Mouse (Mus musculus) kidney, postnatal 0 days (tissue): ENCODE data around the gene Oxct1. TPM values are rescaled to one million over a fixed set of nuclear protein-coding genes. Genes with fewer than 3 reads are reported as not detected.

Experiments used
- ATAC-seq: fragments of 200-750 bp; cut with Nextera tagmentation; replicated peaks from 2 replicates; pipeline ENCODE4 v1.8.0; 2017; ENCODE audit warnings: low read depth, moderate number of reproducible peaks, moderate TSS enrichment, moderate library complexity; ENCODE audit not compliant: low FRiP score
- DNase-seq: peaks from one replicate; pipeline ENCODE4 v3.0.0-alpha.2; 2016; ENCODE audit warnings: low spot score
- H3K27ac ChIP-seq: fragments of 300-500 bp; sonication (generic); 2 replicates; pipeline ENCODE4 v1.5.1; 2014; ENCODE audit warnings: mild to moderate bottlenecking
- H3K27me3 ChIP-seq: fragments of 300-500 bp; sonication (generic); 2 replicates; pipeline ENCODE4 v1.6.1; 2014; ENCODE audit warnings: low read length, mixed read lengths; ENCODE audit not compliant: insufficient read depth
- H3K36me3 ChIP-seq: fragments of 300-500 bp; sonication (generic); 2 replicates; pipeline ENCODE4 v1.6.1; 2014; ENCODE audit warnings: low read length, mixed read lengths; ENCODE audit not compliant: insufficient read depth
- H3K4me1 ChIP-seq: fragments of 300-500 bp; sonication (generic); replicated peaks from 2 replicates; pipeline ENCODE4 v1.6.1; 2014; ENCODE audit warnings: antibody characterized with exemption, low read length, mixed read lengths; ENCODE audit not compliant: insufficient read depth
- H3K4me2 ChIP-seq: fragments of 300-500 bp; sonication (generic); 2 replicates; pipeline ENCODE4 v1.6.1; 2014; ENCODE audit warnings: mild to moderate bottlenecking, low read length, moderate library complexity, mixed read lengths
- H3K4me3 ChIP-seq: fragments of 300-500 bp; sonication (generic); replicated peaks from 2 replicates; pipeline ENCODE4 v1.5.1; 2014; ENCODE audit warnings: low read depth, low read length
- H3K9ac ChIP-seq: fragments of 300-500 bp; sonication (generic); 2 replicates; pipeline ENCODE4 v1.6.1; 2014; ENCODE audit warnings: low read depth, low read length
- H3K9me3 ChIP-seq: fragments of 300-500 bp; sonication (generic); replicated peaks from 2 replicates; pipeline ENCODE4 v1.6.1; 2016; ENCODE audit warnings: low read length, inconsistent platforms, mixed read lengths
- CTCF ChIP-seq: IDR thresholded peaks from 2 replicates; pipeline ENCODE4 v1.5.1; 2016; ENCODE audit warnings: antibody characterized with exemption, low read depth, mild to moderate bottlenecking, moderate library complexity
- WGBS: fragments of 180-500 bp; shearing (Covaris S2); extraction: QIAGEN DNeasy Blood & Tissue Kit; methylation state at CpG from one replicate; pipeline ENCODE4 v1.1.7; 2014; 5-methylcytosine and 5-hydroxymethylcytosine counted together
- polyA plus RNA-seq: library from polyadenylated mRNA; unstranded; fragments of >200 nt; fragmentation: Nextera tagmentation; extraction: Ambion mirVana; gene quantifications from 2 replicates; pipeline ENCODE4 v1.2.1, GENCODE M21; 2015

Oxct1 gene
- polyA plus RNA-seq, 1 experiment from 2014 or later: 403 TPM

GRCm38 (mm10) chr15:4013873-4014272 is 12.3 kb upstream of the Oxct1 start:
- no peak for TF ChIP-seq CTCF
- H3K9me3 ChIP-seq: no peaks in the 10 kb centered on the region
- H3K4me1 ChIP-seq: no peaks in the 10 kb centered on the region
- no peaks in the 10 kb centered on the region for H3K36me3 ChIP-seq
- no peak overlapping the region for H3K4me2 ChIP-seq
- ATAC-seq (no peak), DNase-seq (no peak)
- no peak overlapping the region for H3K9ac ChIP-seq
- H3K4me3 ChIP-seq: no peak overlapping the region
- H3K27me3 ChIP-seq: no peaks in the 10 kb centered on the region
- 81% methylated on average over 2 of the region's 2 CpGs for WGBS
- H3K27ac ChIP-seq: no peak overlapping the region

GRCm38 (mm10) chr15:4020711-4021110 is 5.5 kb upstream of the Oxct1 start:
- Histone ChIP-seq H3K36me3 (no peaks in the 10 kb centered on the region), H3K4me3 (no peak overlapping the region), H3K27ac (no peak overlapping the region), H3K27me3 (no peaks in the 10 kb centered on the region), H3K9ac (no peak overlapping the region), H3K4me1 (peaks cover 7% of the 10 kb centered on the region), H3K9me3 (no peaks in the 10 kb centered on the region), H3K4me2 (no peak overlapping the region)
- ATAC-seq (no peak), DNase-seq (no peak)
- 60% methylated on average over 4 of the region's 4 CpGs for WGBS
- TF ChIP-seq CTCF: no peak

GRCm38 (mm10) chr15:4023747-4024146 is 2.4 kb upstream of the Oxct1 start:
- H3K36me3 ChIP-seq: no peaks in the 10 kb centered on the region
- no peak for ATAC-seq
- TF ChIP-seq CTCF: no peak
- H3K27me3 ChIP-seq: no peaks in the 10 kb centered on the region
- no peak overlapping the region for H3K4me2 ChIP-seq
- H3K9ac ChIP-seq: no peak overlapping the region
- peaks cover 10% of the 10 kb centered on the region for H3K4me1 ChIP-seq
- H3K9me3 ChIP-seq: no peaks in the 10 kb centered on the region
- 87% methylated on average over 2 of the region's 2 CpGs for WGBS
- no peak overlapping the region for H3K4me3 ChIP-seq
- no peak overlapping the region for H3K27ac ChIP-seq
- DNase-seq: no peak

GRCm38 (mm10) chr15:4024726-4025507 is 1.3 kb upstream of the Oxct1 start:
- H3K9ac ChIP-seq: no peak overlapping the region
- H3K27ac ChIP-seq: peak overlapping the region; percentile 97
- no peak for ATAC-seq
- WGBS: 70% methylated on average over 13 of the region's 13 CpGs
- DNase-seq: no peak
- H3K4me2 ChIP-seq: peak overlapping the region; percentile 81; the same call in 1 of the 2 replicates
- H3K27me3 ChIP-seq: no peaks in the 10 kb centered on the region
- no peaks in the 10 kb centered on the region for H3K9me3 ChIP-seq
- TF ChIP-seq CTCF: no peak
- H3K4me1 ChIP-seq: peaks cover 10% of the 10 kb centered on the region
- H3K4me3 ChIP-seq: no peak overlapping the region
- no peaks in the 10 kb centered on the region for H3K36me3 ChIP-seq

GRCm38 (mm10) chr15:4025508-4025904 is 677 bp upstream of the Oxct1 start:
- no peaks in the 10 kb centered on the region for H3K27me3 ChIP-seq
- no peak for TF ChIP-seq CTCF
- H3K9ac ChIP-seq: no peak overlapping the region; the same call in 1 of the 2 replicates
- no peaks in the 10 kb centered on the region for H3K36me3 ChIP-seq
- ATAC-seq (no peak), DNase-seq (no peak)
- no peak overlapping the region for H3K4me3 ChIP-seq
- peak overlapping the region; percentile 81 for H3K4me2 ChIP-seq
- no peaks in the 10 kb centered on the region for H3K9me3 ChIP-seq
- 66% methylated on average over 11 of the region's 11 CpGs for whole genome bisulfite sequencing
- peak overlapping the region; percentile 97 for H3K27ac ChIP-seq
- peaks cover 10% of the 10 kb centered on the region for H3K4me1 ChIP-seq

- TF ChIP-seq CTCF: peak; percentile 30
- H3K4me1 ChIP-seq: peaks cover 10% of the 10 kb centered on the region
- H3K9ac ChIP-seq: peak overlapping the region; percentile 85
- H3K4me2 ChIP-seq: peak overlapping the region; percentile 81
- WGBS: under 1% methylated on average over 63 of the region's 65 CpGs
- H3K36me3 ChIP-seq: no peaks in the 10 kb centered on the region
- ATAC-seq (peak; percentile 76), DNase-seq (peak; percentile 95)
- H3K27ac ChIP-seq: peak overlapping the region; percentile 97
- H3K4me3 ChIP-seq: peak overlapping the region; percentile 77
- no peaks in the 10 kb centered on the region for H3K9me3 ChIP-seq
- H3K27me3 ChIP-seq: no peaks in the 10 kb centered on the region
These were observed 825 bp downstream of the Oxct1 start for GRCm38 (mm10) chr15:4026831-4027584.
